Mouse (Mus musculus) neural tube, embryonic 14.5 days (tissue): ENCODE measurements at regions not wholly inside any gene's neighbourhood (a gene's known extent, or its start where the extent isn't known, plus 50 kb on each side); places are given as distances from the start of the nearest gene placed in this dataset.

Experiments
- ATAC-seq: fragments of 200-750 bp; cut with Nextera tagmentation; 2 replicates; pipeline ENCODE4 v1.8.0; 2017; ENCODE audit warnings: low read depth, mild to moderate bottlenecking, moderate TSS enrichment, moderate library complexity
- H3K27ac ChIP-seq: fragments of 300-500 bp; sonication (generic); 2 replicates; pipeline ENCODE4 v1.5.1; 2014; ENCODE audit warnings: low read depth, mild to moderate bottlenecking, control low read depth, low read length, moderate library complexity, mixed read lengths
- H3K27me3 ChIP-seq: fragments of 300-500 bp; sonication (generic); 2 replicates; pipeline ENCODE4 v1.6.1; 2014; ENCODE audit warnings: low read length; ENCODE audit not compliant: control insufficient read depth, insufficient read depth
- H3K36me3 ChIP-seq: fragments of 300-500 bp; sonication (generic); 2 replicates; pipeline ENCODE4 v1.6.1; 2014; ENCODE audit warnings: low read length, mixed read lengths; ENCODE audit not compliant: control insufficient read depth, insufficient read depth
- H3K4me1 ChIP-seq: fragments of 300-500 bp; sonication (generic); 2 replicates; pipeline ENCODE4 v1.6.1; 2014; ENCODE audit warnings: low read length; ENCODE audit not compliant: control insufficient read depth, insufficient read depth
- H3K4me2 ChIP-seq: fragments of 300-500 bp; sonication (generic); 2 replicates; pipeline ENCODE4 v1.6.1; 2014; ENCODE audit warnings: mild to moderate bottlenecking, low read depth, low read length, control low read depth
- H3K4me3 ChIP-seq: fragments of 300-500 bp; sonication (generic); 2 replicates; pipeline ENCODE4 v1.5.1; 2014; ENCODE audit warnings: low read depth, low read length, control low read depth, mixed read lengths
- H3K9ac ChIP-seq: fragments of 300-500 bp; sonication (generic); replicated peaks from 2 replicates; pipeline ENCODE4 v1.6.1; 2014; ENCODE audit warnings: low read depth, mild to moderate bottlenecking, control low read depth, low read length, mixed read lengths
- H3K9me3 ChIP-seq: fragments of 300-500 bp; sonication (generic); 2 replicates; pipeline ENCODE4 v1.6.1; 2016; ENCODE audit warnings: low read length; ENCODE audit not compliant: control insufficient read depth
- WGBS: fragments of 180-500 bp; shearing (Covaris S2); extraction: QIAGEN DNeasy Blood & Tissue Kit; methylation state at CpG from one replicate; pipeline ENCODE4 v1.1.7; 2014; 5-methylcytosine and 5-hydroxymethylcytosine counted together

GRCm38 (mm10) chr2:106074441-106074840 is 71.1 kb upstream of the Dnajc24 start:
- peaks cover 3% of the 10 kb centered on the region for H3K27me3 ChIP-seq
- H3K36me3 ChIP-seq, result no peaks in the 10 kb centered on the region
- H3K9ac ChIP-seq, result no peak overlapping the region
- no peak overlapping the region for H3K27ac ChIP-seq
- no peaks in the 10 kb centered on the region for H3K4me1 ChIP-seq
- no peak overlapping the region for H3K4me2 ChIP-seq
- H3K9me3 ChIP-seq, result no peaks in the 10 kb centered on the region
- WGBS, result 27% methylated on average over 6 of the region's 6 CpGs
- no peak for ATAC-seq
- H3K4me3 ChIP-seq, result no peak overlapping the region

GRCm38 (mm10) chr2:106064316-106064715 is 61.0 kb upstream of the Dnajc24 start:
- H3K27me3 ChIP-seq, result no peaks in the 10 kb centered on the region
- no peak for ATAC-seq
- H3K9me3 ChIP-seq, result no peaks in the 10 kb centered on the region
- H3K9ac ChIP-seq, result no peak overlapping the region
- H3K4me3 ChIP-seq, result no peak overlapping the region
- H3K27ac ChIP-seq, result no peak overlapping the region
- H3K4me1 ChIP-seq, result no peaks in the 10 kb centered on the region
- no peaks in the 10 kb centered on the region for H3K36me3 ChIP-seq
- WGBS, result 88% methylated on average over 2 of the region's 2 CpGs
- H3K4me2 ChIP-seq, result no peak overlapping the region
